Mouse (Mus musculus) embryo, embryonic 9.5 days (tissue): ENCODE results near the gene Trak1.

Experiments
- DNase-seq: peaks from one replicate; pipeline ENCODE4 v3.0.0-alpha.2; 2017; ENCODE audit errors: extremely low spot score

The Trak1 gene

DNA sequence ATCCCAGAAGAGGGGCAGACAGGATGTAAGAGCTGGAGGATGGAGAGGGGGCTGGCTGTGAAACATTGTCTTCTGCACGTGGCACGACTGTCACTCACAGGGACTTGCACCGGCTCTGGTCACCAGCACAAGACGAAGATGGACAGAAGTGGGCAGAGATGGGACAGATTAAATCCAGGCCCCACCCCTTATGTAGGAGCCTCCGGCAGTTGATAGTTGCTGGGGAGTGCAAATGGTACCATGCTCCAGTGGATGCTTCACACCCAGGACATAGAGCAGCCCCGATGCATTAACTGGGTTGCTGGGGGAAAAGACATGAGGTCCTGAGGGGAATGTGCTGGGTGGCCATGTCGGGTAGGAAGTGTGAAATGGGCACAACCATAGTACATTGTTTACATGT, 2.1 kb upstream of the Trak1 start:
- DNase-seq, result no peak

DNA sequence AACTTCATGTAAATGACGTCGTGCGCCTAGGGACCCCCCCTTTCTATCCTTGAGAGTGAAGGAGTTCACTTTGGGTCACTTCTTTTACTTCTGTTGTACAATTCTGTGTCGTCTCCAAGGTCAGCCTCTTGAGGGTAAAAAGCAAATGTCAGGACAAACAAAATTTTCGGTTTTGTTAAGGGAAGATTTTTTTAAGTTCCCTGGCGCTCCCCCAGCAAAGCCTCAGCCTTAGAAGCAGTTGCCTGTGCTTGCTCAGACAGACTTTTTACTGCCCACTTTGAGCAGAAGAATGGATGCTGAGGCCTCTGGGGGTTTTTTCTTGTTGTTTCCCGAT, 730 bp downstream of the Trak1 start:
- no peak for DNase-seq

DNA sequence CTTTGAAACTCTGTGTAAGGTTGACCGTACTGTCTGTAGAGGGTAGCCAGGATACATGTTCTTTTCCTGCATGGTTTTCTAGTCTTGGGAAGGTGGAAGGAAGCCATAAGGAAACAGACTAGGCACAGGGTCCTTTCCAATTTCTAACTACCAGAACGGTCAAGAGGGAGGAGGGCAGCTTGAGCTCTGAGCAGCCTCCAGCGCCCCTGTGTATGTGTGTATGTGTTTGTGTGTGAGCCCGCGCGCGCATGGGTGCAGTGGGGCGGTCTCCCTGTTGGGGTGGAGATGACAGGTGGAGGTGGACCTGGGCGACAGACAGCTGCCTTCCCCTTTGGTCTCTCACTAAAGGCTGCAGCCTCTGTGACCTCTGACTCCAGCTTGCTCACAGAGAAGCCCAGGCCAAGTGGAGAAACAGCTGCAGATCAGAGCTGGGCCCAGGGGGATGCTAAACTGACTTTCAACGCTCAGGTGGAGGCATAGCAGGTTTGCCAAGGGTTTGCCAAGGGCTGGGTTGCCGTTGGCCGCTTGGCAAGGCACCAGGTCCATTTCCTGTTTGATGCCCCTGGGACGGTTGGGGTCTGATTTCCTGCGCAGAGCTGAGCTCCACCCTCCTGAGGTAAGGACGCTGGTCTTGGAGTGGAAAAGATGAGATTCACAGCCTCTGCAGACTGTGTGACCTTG, 1.2 kb downstream of the Trak1 start:
- no peak for DNase-seq

DNA sequence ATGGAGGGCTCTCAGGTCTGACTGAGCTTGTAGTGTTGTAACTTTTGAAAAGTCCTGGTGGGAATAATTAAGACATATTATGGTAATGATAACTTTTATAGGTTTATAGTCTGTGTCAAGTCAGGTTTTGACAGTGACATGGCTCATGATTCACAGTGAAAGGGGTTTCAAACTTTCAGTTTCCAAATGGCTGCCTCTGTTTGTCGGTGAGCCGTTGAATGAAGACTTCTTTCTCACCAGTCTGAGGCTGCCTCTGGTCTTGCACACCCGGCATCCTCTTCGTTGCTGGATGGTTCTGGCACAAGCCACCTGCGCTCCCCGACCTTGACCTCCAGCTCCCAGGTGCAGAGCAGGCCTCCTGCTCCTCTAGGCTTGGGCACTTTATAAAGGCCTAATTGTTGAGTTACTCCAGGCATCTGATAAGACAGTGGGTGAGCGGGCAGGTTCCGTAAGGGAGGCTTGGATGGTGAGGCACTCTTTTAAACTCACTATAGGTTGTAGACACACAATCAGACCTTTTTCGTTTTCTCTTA, 2.0 kb downstream of the Trak1 start:
- no peak for DNase-seq

DNA sequence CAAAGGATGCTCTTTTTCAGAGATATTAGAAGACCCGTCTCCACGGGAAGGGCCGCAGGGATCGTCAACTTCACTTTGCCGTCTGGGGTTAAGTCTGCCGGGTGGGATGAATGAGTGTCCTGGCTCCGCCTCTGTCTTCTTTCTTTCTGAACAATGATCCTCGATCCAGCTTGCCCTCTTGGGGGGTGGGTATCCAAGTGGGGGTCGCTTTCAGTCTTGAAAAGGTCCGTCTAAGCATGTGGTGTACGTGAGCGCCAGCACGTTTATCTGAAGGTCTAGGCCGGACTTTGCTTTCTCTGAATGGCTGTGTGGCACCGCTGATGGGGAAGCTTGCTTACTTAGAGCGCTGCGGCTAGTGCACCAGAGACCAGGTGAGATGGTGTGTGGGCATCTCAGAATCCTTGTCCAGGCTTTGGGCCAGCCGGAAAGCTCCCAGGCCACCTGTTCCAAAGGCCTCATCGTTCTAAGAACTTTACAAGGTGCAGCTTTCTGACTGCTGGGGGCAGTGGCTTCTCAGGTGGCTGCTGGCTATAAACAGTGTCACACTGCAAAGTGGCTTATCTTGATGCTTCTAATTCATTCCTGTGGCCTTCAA, 2.8 kb downstream of the Trak1 start:
- no peak for DNase-seq

DNA sequence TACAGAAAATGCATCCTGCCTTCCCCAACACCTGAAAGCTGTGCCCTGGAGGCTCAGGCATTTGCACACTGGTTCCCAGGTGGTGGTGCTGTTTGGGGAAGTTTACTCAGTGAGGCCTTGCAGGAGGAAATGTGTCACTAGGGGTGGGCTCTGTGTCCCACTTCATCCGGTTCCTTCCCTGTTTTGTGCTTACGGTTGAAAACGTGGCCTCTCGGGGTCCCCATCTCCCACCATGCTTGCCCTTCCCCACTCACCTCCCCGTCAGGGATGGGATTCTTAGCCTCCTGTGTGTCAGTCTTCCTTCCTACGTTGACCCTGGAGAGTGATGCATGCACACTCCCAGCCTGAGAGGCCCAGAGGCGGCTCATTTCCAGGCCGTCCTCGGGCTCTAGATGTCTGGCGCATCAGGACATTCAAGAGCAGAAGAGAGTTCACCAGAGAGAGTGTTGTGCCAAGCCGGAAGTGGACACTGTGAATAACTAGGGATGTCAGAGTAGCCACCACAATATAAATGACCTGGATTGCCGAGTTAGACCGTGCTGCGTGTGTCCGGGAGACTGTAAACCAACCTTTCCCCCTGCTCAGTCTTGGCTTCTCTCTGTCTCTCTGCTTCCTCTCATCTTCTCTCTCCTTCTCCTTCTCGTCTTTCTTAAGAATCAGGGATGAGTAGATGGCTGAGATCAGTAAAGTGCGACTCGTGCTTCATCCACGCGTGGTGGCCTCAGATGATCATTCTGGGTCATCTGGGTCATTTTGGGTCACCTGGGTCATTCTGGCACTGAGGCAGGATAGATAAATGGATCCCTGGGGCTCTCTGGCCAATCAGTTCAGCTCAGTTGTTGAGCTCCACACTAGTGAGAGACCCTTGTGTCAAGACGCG, 4.0 kb downstream of the Trak1 start:
- no peak for DNase-seq

DNA sequence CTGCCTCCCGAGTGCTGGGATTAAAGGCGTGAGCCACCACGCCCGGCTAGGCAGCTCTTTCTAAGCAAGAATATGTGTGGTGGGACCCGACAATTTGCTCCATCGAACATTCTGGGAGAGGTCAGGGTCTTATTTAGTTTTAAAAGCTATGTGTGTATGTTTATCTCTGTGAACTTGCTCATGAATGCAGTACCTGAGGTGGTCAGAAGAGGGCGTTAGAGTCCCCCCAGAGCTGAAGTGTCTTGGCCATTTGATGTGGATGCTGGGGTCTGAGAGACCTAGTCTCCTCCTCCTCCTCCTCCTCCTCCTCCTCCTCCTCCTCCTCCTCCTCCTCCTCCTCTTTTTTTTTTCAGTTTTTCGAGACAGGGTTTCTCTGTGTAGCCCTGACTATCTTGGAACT, 5.2 kb downstream of the Trak1 start:
- DNase-seq, result no peak

DNA sequence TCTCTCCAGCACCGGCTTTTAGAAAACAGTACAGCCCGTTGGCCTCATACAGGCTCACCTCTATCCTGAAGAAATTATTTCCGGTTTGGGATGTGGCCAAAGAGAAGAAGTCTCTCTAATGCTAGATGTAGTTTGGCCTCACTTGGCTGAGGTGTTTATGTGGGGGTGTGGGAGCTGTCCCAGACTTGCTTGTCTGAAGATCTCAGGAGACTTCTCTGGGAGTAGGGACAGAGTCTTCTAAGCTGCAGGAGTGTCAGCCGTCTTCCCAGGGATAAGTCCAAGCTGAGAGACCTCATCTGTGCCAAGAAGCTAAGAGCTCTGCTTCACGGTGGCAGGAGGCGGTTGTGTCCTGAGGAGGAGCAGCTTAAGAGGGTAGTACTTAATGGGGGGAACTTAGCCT, 5.8 kb downstream of the Trak1 start:
- DNase-seq, result no peak

DNA sequence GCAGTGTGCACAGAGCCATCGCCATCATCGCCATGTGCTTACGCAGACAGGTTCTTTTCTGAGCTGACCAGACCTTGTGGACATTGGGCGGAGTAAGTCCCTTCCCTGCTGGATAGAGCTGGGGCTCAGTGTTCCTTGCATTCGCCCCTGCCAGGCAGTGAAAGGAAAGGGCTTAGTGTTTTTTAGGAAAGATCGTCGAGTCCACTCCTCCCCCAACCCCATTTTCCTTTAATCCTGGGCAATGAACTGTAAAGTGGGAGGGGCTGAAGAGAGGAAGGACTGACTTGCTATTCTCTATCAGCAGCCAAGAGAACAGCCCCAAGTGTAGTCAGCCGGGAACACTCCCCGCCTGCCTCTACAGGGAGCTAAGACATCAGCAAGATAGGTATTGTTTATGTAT, 6.4 kb downstream of the Trak1 start:
- DNase-seq, result peak; percentile 77

DNA sequence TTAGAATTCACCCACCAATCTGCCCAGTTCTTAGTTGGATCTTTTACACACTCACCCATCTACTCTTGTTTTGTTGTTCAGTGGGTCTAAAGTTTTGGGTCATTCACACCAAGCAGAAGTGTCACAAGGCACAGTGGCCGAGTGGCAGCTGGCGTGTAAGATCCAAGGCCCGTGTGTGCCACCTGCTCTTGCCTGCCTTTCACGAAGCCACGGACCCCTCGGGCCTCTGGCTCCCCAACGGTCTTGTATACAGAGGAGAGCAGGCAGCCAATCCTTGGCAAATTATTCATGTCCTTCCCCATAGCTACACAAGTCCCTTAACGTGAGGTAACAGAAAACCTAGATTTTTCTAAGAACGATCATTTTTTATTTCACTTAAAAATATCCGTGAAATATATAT, 7.2 kb downstream of the Trak1 start:
- DNase-seq, result no peak

DNA sequence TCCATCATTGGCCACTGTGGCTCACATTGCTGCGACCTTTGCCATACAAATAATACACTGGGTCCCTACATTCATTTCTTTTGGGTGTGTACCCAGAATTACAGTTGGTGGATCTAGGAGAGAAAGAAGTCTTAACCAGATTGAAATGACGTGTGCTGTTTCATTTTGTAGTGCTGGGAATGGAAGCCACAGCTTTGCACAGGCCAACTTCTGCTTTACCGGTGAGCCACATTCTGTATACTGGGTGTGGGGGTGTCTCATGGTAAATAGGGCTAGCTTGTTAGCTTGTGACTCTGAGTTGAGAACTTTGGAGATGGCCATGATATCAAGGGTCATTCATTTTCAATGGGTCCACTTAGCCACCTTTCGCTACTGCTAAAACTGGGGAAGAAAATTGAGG, 8.2 kb downstream of the Trak1 start:
- no peak for DNase-seq

DNA sequence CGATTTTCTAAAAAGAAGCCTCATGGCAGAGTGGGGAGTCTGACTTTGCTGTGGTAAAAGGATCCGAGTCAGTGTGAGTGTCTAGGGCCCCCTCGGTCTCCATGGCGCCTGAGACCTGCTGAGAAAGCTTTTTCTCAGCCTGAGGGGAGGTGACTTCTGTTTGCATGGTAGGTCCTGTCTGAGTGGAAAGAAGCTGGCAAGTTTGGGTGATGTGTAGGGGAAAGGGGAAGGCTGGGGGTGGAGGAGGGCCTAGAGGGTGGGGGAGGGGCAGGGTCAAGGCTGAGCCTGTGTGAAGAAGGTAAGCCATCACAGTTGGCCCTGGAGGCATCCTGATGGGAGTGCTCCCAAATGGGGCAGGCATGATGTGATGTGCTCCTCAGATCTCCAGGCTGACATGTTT, 12.0 kb downstream of the Trak1 start:
- DNase-seq, result no peak

DNA sequence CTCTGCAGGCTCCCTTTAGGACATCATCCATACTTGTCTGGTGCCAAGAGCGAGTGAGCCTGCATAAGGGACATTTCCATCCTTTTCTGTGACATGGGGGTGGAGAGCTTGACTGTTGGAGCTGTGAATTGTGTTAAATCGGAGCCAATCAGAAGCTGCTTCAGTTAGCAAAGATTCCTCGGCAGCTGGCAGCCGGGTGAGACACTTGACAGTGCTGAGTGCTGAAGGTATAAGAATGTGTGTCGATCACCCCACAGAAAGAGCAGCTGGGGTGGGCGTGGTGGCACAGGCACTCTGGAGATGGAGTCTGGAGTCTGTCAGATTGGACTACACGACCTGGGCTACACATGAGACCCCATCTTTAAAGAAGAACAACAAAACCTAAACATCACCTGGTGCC, 13.2 kb downstream of the Trak1 start:
- DNase-seq, result no peak

DNA sequence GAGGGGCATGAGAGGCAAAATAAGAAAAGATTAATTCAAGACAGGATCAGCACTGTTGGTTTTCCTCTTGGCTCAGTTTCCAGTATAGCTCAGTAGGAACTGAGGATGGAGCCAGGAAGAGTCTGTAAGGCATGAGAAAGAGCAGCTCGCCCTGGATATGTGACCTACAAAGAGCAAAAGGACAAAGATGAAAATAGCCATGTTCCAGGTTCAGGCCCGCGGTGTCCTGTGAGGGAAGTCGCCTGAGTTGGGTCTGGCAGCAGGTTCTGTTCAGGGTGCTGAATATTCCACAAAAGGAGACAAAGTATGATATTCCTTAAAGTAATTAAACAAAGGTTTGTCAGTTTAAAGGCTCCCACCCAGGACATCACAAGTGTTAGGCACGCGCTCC, 14.5 kb downstream of the Trak1 start:
- no peak for DNase-seq

DNA sequence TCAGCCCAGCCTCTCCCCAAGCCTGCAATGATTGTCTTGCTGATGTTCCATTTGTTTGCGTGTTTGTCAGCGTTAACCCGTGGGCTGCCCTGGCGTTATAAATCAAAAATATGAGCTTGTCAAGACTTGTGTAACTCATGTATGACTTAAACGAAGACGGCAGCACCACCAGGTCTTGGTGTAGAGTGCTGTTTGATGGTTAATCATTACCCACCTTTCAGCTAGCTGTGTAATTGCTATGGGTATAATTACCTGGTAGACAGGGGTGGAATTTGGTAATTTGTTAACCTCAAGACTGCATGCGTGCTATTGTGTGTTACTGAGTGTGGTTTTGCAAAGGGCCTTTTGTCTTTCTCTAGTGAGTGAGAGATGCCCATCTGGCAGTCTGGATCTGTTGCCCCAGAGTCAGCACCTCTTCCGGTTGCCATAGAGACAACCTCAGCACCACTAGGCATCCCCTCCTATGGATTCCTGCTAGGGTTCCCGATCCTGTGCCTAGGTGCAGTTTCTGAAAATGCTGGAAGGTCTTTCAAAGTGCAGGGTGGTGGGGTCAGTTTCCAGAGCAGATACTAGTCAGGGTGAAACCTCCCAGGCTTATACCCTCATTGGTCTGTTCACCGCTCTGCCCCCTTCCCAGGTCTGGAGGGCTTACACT, 15.1 kb downstream of the Trak1 start:
- no peak for DNase-seq

DNA sequence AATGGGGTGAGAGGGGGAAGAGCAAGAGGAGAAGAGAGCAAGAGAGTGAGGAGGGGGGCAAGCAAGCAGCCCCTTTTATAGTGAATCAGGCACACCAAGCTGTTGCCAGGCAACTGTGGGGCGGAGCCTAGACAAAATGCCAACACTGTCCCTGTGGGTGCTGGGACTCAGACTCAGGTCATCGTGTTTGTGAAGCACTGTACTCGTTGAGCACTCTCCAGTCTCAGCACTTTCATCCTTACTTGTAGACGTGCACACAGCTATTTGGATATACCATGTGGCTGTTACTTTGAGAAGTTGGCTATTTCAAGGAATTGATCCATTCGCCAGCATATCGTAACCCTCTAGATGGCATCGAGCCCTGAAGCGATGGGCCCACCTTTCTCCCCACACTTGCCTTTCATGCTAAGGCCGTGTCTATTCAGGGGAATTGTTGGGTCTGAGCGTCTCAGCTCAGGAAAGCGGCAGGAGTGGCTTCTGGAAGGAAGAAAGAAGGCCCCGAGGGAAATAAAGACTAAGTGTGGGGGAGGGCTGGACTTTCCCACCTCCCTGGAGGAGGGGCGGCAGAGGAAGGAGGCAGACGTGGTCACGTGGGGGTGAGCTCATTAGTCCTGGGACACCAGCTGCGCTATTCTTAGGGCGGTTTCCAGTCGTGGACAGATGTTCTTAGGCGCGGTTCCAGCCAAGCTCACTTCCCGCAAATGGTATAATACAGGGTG, 16.5 kb downstream of the Trak1 start:
- peak; percentile 80 for DNase-seq

DNA sequence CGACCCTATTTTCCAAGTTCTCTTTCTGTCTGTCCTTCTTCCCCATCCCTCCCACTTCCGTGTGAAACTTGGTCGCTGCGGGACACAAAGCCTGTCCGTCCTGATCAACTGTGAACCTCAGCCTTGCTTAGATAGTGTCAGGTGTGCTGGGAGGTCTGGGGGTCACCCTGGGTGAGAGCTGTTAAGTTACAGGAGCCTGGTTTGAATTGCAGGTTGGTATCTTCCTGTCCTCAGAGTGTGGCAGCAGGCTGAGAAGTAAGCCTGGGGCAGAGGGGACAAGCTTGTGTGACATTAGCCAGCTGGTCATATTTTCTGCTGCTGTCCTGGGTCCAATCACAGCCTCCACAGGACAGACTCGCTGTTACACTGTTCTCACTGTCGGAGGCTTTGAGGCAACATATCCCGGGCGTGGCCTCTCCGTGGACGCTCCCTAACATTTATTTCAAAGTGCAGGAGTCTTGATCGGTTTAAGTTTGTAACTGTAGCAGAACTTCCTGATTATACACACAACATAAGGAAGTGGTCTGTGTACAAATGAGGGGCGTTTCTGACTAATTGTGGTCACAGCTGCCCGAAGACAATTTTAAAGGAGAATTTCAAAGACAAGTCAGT, 17.3 kb downstream of the Trak1 start:
- no peak for DNase-seq

DNA sequence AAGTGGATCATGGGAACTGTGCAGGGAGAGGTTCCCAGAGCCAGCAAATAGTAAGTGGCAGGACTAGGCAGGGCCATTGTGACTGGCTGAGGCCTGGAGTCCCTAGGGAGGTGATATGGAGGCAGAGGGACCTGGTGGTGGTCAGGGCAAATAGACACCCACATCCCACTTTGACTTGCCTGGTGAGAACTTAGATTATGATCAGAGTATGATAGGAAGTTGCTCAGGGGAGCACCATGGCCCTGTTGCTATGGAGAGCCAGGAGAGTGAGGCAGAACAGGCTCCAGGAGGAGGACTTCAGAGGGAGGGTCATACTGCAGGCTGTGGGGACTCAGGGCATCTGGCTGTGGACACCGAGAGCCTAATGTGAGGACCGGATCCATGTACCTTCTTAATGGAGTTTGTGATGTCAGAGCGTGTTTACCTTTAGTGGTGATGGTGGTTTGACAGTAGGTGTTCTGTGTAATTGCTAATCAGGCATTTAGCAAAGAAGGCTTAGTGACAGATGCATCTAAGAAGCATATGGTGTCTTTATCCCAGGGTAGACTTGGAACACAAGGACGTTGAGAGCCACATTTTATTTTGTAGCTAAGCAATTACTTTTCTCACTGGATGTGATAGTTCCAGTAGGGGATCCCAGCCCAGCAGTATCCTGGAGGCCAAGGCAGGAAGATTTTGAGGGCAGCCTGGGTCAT, 18.7 kb downstream of the Trak1 start:
- DNase-seq, result no peak

DNA sequence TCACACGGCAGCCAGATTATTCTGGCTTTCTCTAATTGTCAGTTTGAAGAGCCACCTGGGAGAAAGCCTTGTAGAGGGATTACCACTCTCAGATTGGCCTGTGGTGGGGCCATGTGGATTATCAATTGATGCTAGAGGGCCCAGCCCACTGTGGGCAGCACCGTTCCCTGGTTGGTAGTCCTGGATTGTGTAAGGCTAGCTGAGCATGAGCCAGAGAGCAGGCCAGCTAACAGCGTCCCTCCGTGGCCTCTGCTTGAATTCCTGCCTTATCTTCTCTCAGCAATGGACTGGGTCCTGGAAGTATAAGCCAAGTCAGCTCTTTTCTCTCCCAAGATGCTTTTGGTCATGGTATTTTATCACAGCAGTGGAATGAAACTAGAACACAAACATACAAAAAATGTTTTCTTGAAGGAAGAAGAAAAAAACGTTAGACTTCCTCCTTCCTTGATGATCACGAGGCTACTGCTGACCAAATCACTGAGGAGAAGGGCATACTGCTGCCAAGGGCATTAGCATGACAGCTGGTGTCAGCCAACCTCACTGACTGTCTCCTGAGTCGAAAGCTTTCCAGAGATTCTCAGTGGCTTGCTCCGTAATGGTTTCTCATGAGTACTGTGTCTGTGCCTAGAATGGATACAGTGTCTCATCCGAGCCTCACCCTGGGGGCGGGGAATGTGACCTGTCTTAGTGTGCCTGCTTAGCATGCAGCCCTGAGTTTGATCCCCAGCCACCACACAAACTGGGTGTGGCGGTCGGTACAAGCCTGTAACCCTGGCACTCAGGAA, 19.5 kb downstream of the Trak1 start:
- no peak for DNase-seq
